Mouse (Mus musculus) heart, postnatal 0 days (tissue): Measurements from ENCODE around the gene Nsmce4a. TPM values are rescaled to one million over a fixed set of nuclear protein-coding genes. Genes with fewer than 3 reads are reported as not detected.

Source experiments
- ATAC-seq: fragments of 200-750 bp; cut with Nextera tagmentation; 2 replicates; pipeline ENCODE4 v1.8.0; 2017; ENCODE audit warnings: low read depth, moderate number of reproducible peaks, moderate library complexity; ENCODE audit not compliant: insufficient read depth
- DNase-seq: peaks from one replicate; pipeline ENCODE4 v3.0.0-alpha.2; 2016; ENCODE audit warnings: low spot score
- H3K27ac ChIP-seq: fragments of 300-500 bp; sonication (generic); 2 replicates; pipeline ENCODE4 v1.5.1; 2014; ENCODE audit warnings: low read depth, mild to moderate bottlenecking
- H3K27me3 ChIP-seq: fragments of 300-500 bp; sonication (generic); 2 replicates; pipeline ENCODE4 v1.6.1; 2014; ENCODE audit warnings: low read length, mixed read lengths; ENCODE audit not compliant: control insufficient read depth, insufficient read depth
- H3K36me3 ChIP-seq: fragments of 300-500 bp; sonication (generic); replicated peaks from 2 replicates; pipeline ENCODE4 v1.6.1; 2014; ENCODE audit warnings: low read length, mixed read lengths; ENCODE audit not compliant: control insufficient read depth, insufficient read depth
- H3K4me1 ChIP-seq: fragments of 300-500 bp; sonication (generic); 2 replicates; pipeline ENCODE4 v1.6.1; 2014; ENCODE audit warnings: antibody characterized with exemption; ENCODE audit not compliant: control insufficient read depth, insufficient read depth
- H3K4me2 ChIP-seq: fragments of 300-500 bp; sonication (generic); 2 replicates; pipeline ENCODE4 v1.6.1; 2014; ENCODE audit warnings: low read depth, mild to moderate bottlenecking, low read length, moderate library complexity
- H3K4me3 ChIP-seq: fragments of 300-500 bp; sonication (generic); 2 replicates; pipeline ENCODE4 v1.5.1; 2014; ENCODE audit warnings: low read depth, low read length
- H3K9ac ChIP-seq: fragments of 300-500 bp; sonication (generic); replicated peaks from 2 replicates; pipeline ENCODE4 v1.6.1; 2014; ENCODE audit warnings: low read depth, low read length, mixed read lengths
- H3K9me3 ChIP-seq: fragments of 300-500 bp; sonication (generic); replicated peaks from 2 replicates; pipeline ENCODE4 v1.6.1; 2016; ENCODE audit warnings: low read length; ENCODE audit not compliant: control insufficient read depth
- CTCF ChIP-seq: IDR thresholded peaks from 2 replicates; pipeline ENCODE4 v1.5.1; 2016; ENCODE audit warnings: antibody characterized with exemption, control low read depth, low read depth
- EP300 ChIP-seq: IDR thresholded peaks from 2 replicates; pipeline ENCODE4 v1.6.1; 2016; ENCODE audit warnings: antibody characterized with exemption, low read depth
- WGBS: fragments of 180-500 bp; shearing (Covaris S2); extraction: QIAGEN DNeasy Blood & Tissue Kit; methylation state at CpG from one replicate; pipeline ENCODE4 v1.1.7; 2014; 5-methylcytosine and 5-hydroxymethylcytosine counted together
- polyA plus RNA-seq: library from polyadenylated mRNA; unstranded; fragments of >200 nt; fragmentation: Nextera tagmentation; extraction: Ambion mirVana; gene quantifications from 2 replicates; pipeline ENCODE4 v1.2.1, GENCODE M21; 2015
- total RNA-seq: library from RNA; depleted of rRNA; stranded (reverse); fragments of >200 nt; gene quantifications from 2 replicates; pipeline ENCODE4 v1.2.3, GENCODE M21; 2014; ENCODE audit warnings: low replicate concordance; rRNA removed

Nsmce4a gene
- total RNA-seq: 56.9 and 72.7 TPM in 2 replicates
- 96.9 and 107 TPM in 2 replicates for polyA plus RNA-seq

- WGBS: 81% methylated on average over 8 of the region's 11 CpGs
- H3K4me3 ChIP-seq: no peak within 1 kb of the TSS
- H3K9me3 ChIP-seq: no peaks in the 10 kb centered on the region
- H3K36me3 ChIP-seq: no peaks in the 10 kb centered on the region
- no peak within 1 kb of the TSS for H3K27ac ChIP-seq
- no peak within 1 kb of the TSS for H3K4me2 ChIP-seq
- ATAC-seq: no peak
- TF ChIP-seq CTCF: no peak
- TF ChIP-seq EP300: no peak
- DNase-seq: no peak
- H3K9ac ChIP-seq: no peak within 1 kb of the TSS
- peaks cover 12% of the 10 kb centered on the region for H3K4me1 ChIP-seq
- H3K27me3 ChIP-seq: no peaks in the 10 kb centered on the region
These were observed at the start of gene Nsmce4a for GRCm38 (mm10) chr7:130572821-130573220. Gene Nsmce4a, minus strand, starts transcription at chr7:130573118.

DNA sequence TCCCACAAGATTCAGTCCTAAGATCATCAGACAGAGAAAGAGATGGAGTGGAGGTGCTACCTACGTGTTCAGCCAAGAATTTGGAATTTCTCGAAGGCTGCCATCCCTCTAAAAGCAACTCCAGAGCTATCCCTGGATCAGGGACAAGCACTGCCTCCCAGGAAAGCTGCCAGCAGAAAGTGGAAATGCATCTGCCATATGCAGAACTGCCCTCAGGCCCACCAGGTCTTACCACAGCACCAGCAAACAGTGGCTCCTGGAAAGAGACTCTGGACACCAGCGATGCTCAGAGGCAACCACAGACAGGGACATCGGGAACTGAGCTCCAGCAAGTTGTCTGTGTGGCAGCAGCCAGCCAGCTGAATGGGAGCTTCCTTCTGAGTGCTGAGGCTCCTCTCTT lies 49.4 kb upstream of the Nsmce4a start:
- no peak for ATAC-seq
- H3K4me1 ChIP-seq: peaks cover 11% of the 10 kb centered on the region; the same call in 1 of the 2 replicates
- no peak for TF ChIP-seq CTCF
- TF ChIP-seq EP300: no peak
- no peak overlapping the region for H3K4me2 ChIP-seq
- H3K9me3 ChIP-seq: no peaks in the 10 kb centered on the region
- WGBS: 72% methylated on average over 4 of the region's 4 CpGs
- no peaks in the 10 kb centered on the region for H3K36me3 ChIP-seq
- DNase-seq: no peak
- H3K4me3 ChIP-seq: no peak overlapping the region
- no peak overlapping the region for H3K27ac ChIP-seq
- no peak overlapping the region for H3K9ac ChIP-seq
- H3K27me3 ChIP-seq: no peaks in the 10 kb centered on the region

DNA sequence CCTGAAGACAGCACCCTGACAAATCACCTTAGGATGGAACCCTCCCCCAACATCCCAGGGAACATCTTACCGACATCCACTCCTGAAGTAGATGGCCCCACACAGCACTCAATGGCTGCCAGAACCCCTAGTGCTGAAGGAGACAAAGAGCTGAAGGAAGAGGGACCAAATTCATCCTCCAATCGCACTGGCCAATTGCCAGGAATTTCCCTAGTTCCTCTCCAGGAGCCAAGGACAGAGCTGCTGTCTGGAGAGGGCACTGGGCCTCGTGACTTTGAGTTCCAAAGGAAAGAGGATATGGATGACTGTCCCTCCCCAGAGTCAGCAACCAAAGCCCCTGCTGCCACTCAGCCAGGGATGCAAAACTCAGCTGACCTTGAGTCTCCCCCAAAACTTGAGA lies 49.0 kb upstream of the Nsmce4a start:
- 23% methylated on average over 3 of the region's 3 CpGs for WGBS
- ATAC-seq (no peak), DNase-seq (no peak)
- TF ChIP-seq CTCF (no peak), EP300 (no peak)
- Histone ChIP-seq H3K4me3 (no peak overlapping the region), H3K9ac (no peak overlapping the region), H3K27me3 (no peaks in the 10 kb centered on the region), H3K4me2 (no peak overlapping the region), H3K36me3 (no peaks in the 10 kb centered on the region), H3K9me3 (no peaks in the 10 kb centered on the region), H3K27ac (no peak overlapping the region), H3K4me1 (peaks cover 11% of the 10 kb centered on the region; the same call in 1 of the 2 replicates)

GRCm38 (mm10) chr7:130621068-130621467 lies 48.1 kb upstream of the Nsmce4a start:
- WGBS: 90% methylated on average over 2 of the region's 2 CpGs

GRCm38 (mm10) chr7:130617591-130617990 lies 44.7 kb upstream of the Nsmce4a start:
- Histone ChIP-seq H3K27me3 (no peaks in the 10 kb centered on the region), H3K4me3 (no peak overlapping the region), H3K9me3 (no peaks in the 10 kb centered on the region), H3K4me2 (no peak overlapping the region), H3K4me1 (peaks cover 9% of the 10 kb centered on the region), H3K27ac (no peak overlapping the region), H3K36me3 (no peaks in the 10 kb centered on the region), H3K9ac (no peak overlapping the region)
- DNase-seq (no peak), ATAC-seq (no peak)
- TF ChIP-seq CTCF: no peak
- no peak for TF ChIP-seq EP300
- WGBS: 86% methylated on average over 3 of the region's 3 CpGs

More at GRCm38 (mm10) chr7:130621068-130621467, 48.1 kb upstream of the Nsmce4a start:
- no peaks in the 10 kb centered on the region for H3K9me3 ChIP-seq
- no peaks in the 10 kb centered on the region for H3K36me3 ChIP-seq
- no peak overlapping the region for H3K4me2 ChIP-seq
- H3K4me3 ChIP-seq: no peak overlapping the region
- peaks cover 11% of the 10 kb centered on the region; the same call in 1 of the 2 replicates for H3K4me1 ChIP-seq
- H3K9ac ChIP-seq: no peak overlapping the region
- ATAC-seq (no peak), DNase-seq (no peak)
- H3K27me3 ChIP-seq: no peaks in the 10 kb centered on the region
- TF ChIP-seq CTCF (no peak), EP300 (no peak)
- no peak overlapping the region for H3K27ac ChIP-seq

DNA sequence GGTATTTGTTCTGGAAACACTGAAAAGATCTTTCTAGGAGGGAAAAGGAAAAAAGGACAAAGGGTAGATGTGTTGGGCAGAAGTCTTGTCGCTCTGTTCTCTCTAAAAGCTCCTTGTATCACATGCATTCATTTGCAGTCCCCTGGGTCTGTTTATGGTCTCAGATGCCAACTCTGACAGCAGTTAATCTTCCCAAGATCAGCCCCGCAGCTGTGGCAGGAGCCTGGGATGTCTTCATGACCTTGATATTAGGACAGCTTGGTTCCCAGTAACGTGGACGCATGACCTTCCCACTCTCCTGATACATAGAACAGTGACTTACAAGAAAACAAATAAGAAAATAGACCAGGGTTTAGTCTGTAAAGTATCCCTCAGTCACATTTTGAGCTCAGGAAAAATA lies 41.1 kb upstream of the Nsmce4a start:
- Histone ChIP-seq H3K36me3 (no peaks in the 10 kb centered on the region), H3K4me3 (no peak overlapping the region), H3K9me3 (no peaks in the 10 kb centered on the region), H3K27ac (no peak overlapping the region), H3K9ac (no peak overlapping the region), H3K4me2 (no peak overlapping the region), H3K27me3 (no peaks in the 10 kb centered on the region), H3K4me1 (peaks cover 5% of the 10 kb centered on the region; the same call in 1 of the 2 replicates)
- ATAC-seq (no peak), DNase-seq (no peak)
- 57% methylated on average over 4 of the region's 4 CpGs for WGBS
- TF ChIP-seq CTCF (no peak), EP300 (no peak)
